Mouse (Mus musculus): ENCODE data around the gene Cd300lb.

The Cd300lb gene

DNA sequence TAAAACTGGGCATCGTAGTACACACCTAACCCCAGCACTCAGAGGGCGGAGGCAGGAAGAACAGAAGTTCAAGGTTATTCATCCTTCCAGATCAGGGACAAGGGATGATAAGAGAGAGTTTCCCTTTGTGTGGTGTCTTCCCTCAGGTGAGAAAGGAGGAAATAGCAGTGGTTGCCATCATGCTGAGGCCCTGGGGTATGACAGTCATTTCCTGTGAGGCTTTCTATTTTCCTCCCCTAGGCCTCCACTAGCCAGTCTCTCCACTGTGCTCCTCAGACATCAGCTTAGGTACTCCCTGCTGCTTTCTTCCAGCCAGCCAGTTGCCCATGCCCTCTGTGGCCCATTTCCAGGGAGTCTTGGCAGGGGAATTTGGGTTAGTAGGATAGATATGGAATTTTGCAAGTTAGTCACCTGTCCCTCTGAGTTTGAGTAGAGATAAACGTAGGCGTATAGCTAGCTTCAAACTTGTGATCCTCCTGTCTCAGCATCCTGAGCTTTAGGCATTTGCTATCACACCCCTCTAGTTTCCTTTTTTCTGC lies 50.9 kb downstream of the Cd300lb start:
- DNase-seq (ENCODE audit: inconsistent ontology term), result no peak

DNA sequence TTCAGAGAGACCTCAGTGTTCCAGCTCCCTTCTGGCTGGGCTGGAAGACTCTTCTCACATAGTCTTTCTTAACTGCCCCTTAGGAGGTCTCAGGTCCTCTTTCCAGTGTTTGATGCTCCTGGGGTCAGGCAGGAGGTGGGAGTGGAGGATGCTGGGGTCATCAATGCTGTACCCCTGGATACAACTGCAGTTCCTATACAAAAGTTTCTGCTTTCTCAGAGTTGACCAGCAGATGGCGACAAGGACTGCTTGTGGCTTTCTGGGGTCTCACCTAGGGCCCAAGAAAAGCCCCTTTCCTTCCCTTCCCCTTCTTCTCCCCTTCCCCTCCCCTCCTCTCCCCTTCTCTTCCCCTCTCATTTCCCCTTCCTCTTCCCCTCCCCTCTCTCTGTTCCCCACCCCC lies 53.6 kb downstream of the Cd300lb start:
- DNase-seq (ENCODE audit: inconsistent ontology term), result no peak

DNA sequence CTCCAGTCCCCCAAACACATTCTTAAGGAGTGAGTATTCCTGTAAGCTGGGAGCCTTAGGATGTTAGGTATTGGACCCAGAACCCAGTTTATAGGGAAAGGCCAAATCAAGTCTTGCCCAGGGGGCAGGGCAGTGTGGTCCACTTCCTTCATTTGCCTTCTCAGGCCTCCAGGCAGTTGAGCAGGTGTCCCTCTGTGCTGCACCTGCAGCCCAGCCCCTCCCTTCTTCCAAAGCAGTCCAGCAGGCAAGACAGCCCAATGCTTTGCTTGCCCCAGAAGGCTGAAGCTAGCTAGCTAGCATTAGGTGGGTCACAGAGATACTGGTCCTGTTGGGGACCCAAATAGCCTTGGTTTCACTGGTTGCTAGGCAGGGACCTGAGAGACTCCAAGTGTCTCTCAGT lies 54.0 kb downstream of the Cd300lb start:
- DNase-seq (ENCODE audit: inconsistent ontology term), result no peak

DNA sequence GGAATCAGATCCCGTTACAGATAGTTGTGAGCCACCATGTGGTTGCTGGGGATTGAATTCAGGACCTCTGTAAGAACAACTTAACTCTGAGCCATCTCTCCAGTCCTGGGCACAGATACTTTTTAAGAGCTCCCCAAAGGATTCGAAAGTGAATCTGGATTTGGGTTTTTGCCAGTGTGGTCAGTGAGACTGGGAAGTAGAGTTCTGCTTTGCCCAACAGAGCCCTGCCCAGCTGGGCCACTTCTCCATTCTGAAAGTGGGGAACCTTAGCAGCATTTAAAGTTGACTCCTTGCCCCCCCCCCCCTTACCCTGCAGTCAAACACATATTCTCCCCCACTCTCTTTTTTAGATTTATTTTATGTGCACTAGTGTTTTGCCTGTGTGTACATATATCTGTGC lies 54.5 kb downstream of the Cd300lb start:
- no peak for DNase-seq (ENCODE audit: inconsistent ontology term)

DNA sequence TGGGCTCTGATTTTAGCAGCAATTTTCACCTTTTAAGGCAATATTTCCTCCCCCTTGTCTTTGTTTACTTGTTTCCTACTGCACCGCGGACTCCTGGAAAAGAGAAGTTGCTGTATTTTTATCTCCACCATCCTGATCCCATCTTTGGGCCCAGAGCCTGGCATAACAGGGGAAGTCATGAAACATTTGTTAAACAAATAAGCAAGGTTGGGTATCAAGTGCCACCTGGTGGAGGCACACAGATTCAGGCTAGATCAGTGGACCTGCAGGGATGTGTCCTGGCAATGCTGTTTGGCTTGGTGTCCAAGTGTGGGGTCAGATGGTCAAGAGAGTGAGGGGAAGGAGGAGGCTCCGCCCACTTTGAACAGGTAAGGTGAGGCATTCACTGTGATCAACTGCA lies 57.0 kb downstream of the Cd300lb start:
- peak; percentile 78 for DNase-seq (ENCODE audit: inconsistent ontology term)

DNA sequence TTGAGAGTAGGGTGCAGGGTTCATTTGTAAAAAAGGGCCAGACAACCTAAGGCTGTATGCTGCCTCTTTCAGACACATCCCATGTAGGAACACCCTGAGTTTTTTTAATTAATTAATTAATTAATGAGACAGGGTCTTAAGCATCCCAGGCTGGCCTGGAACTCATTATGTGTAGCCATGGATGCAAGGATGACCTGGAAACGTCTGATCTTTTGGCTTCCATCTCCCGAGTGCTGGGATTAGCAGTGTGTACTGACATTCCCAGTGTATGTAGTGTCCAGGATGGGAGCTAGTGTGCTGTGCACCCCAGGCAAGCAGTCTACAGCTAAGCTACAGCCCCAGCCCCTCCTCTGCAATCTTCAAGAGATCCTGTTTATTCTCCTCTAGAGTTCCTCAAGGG lies 57.6 kb downstream of the Cd300lb start:
- DNase-seq (ENCODE audit: inconsistent ontology term), result peak; percentile 42

DNA sequence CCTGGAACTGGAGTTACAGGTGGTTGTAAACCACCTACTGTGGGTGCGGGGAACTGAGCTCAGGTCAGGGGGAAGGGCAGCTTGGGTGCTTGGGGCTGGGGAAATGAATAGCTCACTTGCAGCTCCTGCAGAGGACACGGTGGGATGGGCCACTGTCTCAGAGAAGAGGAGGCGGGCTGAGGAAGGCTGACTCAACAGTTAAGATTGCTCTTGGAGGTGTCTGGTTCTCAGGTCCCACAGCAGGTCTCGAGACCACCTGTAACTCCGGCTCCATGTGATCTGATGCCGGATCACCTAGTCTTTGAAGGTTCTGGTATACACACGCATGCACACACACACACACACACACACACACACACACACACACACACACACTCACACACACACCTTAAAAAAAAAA lies 58.0 kb downstream of the Cd300lb start:
- DNase-seq (ENCODE audit: inconsistent ontology term), result no peak

DNA sequence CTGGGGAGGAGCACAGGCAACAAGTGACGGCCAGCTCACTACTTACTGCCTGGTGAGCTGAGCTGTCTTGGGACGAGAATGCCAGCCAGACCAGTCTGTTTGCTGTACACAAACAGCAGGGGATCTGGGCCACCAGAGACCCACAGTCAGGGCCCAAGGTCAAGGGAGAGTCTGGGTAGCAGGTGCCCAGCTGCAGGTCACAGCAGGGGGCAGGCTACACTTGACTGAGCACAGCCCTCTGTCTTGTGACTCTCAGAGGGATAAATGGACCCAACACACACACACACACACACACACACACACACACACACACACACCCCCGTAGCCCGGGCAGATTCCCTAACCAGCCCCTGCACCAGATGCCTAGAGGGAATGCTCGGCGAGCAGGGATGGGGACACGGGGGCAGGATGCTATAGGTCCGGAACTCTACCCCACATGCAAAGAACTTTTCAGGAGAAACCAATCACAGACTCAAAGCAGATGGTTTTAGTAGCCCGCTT lies 58.8 kb downstream of the Cd300lb start:
- DNase-seq (ENCODE audit: inconsistent ontology term), result peak; percentile 36

DNA sequence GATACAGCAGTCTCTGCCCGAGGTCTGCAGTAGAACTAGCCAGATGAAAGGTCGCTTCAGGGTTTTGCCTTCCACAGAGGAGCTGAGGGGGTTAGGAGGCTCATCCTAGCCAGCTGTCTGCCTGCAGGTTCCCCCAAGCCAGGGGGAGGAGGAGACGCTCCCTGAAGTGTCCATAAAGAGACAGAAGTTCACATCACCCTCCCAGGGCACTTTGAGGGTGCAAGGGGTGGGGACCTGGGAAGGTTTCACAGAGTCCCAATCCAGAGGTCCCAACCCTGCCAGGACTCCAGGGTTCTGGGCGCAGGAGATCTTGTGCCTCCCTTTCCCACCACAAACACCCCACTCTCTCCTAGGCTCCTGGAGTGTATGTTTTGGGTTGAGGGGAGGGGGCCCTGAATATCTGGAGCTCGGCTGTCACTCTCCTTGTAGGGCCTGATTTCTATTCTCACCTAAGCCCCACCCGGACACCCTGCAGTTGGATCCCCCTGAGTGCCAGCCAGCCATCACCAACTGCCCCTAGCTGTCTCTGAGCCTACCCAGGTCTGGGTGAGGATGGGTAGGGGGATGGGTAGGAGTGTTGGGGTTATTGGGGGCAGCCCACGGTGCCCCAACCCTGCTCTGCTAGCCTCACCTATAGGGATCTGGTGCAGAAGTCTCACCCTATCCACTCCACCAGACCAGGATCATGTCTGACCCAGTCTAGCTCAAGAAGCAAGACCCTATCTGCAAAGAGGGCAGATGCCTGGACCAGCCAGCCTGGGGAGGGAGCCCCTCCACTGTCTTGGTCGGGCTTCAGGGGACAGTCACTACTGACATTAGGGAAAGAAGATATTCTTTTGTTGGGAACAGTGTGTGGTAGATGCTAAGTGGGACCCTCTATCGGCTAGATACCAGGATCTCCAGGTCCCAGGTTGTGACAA lies 59.7 kb downstream of the Cd300lb start:
- DNase-seq (ENCODE audit: inconsistent ontology term), result no peak

DNA sequence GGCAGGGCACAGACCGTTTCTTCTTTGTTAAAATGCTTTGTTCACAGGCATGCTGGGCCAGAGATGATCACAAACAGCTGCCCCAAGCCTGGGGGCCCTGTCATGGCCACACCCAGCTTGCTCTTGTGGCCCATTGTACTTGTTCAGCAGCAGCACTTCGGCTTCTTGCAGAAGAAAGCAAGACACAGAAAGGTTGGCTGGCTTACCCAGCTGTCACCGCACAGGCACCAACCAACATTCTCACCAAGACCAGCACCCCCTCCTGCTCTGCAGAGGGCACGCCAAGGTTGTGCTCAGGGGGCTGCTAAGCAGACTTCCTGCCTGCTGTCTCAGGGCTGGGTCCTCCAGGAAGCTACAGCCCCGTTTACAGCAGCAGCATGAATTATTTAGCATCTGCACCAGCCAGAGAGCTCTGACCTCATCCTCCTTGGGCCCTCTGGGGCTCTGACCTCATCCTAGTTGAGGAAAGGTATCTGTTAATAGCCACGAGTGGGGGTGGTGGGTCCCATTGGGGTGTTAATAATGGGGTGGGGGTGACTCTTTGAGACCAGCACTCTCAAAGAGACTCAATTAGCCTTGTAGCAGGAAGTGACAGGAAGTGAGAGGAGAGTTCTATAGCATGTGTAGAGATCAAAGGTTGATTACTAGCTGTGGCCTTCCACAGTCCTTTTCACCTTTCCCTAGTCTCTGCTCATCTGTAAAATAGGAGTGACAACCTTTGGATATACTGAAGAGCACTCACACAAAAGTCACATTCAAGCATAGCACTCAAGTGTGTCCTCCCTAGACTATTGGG lies 61.0 kb downstream of the Cd300lb start:
- DNase-seq (ENCODE audit: inconsistent ontology term), result no peak

Measured in Muller cell, postnatal 12 days (primary cell).